Mouse (Mus musculus): Measurements from ENCODE around the gene Myo18b. TPM values are rescaled to one million over a fixed set of nuclear protein-coding genes. Genes with fewer than 3 reads are reported as not detected.
A peak's percentile ranks its signal among the peaks of the same experiment; 100 is the strongest.

The Myo18b gene
- total RNA-seq, 1 experiment = 2.3 TPM

- H3K4me3 ChIP-seq (ENCODE audit: insufficient read depth in 1 of 2, low read depth in 1 of 2, low read length in 2 of 2, poor library complexity in 1 of 2, severe bottlenecking in 1 of 2) = peak overlapping the region in 1 of 2 experiments; percentile 65; a peak in 2 of 4 replicates
- no peak for DNase-seq (ENCODE audit: low read depth, low spot score)
- in situ Hi-C loops (cut with MboI; ENCODE audit: low sequenced_read_pairs in 2 of 2, unreplicated experiment in 2 of 2) = no loop called here
- peaks cover 2 to 31% of the 10 kb centered on the region in 2 experiments; a peak in 1 of 4 replicates for H3K4me1 ChIP-seq (ENCODE audit: control insufficient read depth in 2 of 2, insufficient read depth in 2 of 2, low read length in 2 of 2, poor library complexity in 1 of 2)
- H3K9ac ChIP-seq (ENCODE audit: insufficient read depth, low read depth, low read length, poor library complexity, severe bottlenecking) = peak overlapping the region; percentile 3; the same call in 1 of the 2 replicates
- H3K9me3 ChIP-seq (ENCODE audit: control insufficient read depth, insufficient read depth, low read depth, low read length) = no peaks in the 10 kb centered on the region
- H3K27ac ChIP-seq (ENCODE audit: insufficient read depth, low read depth, low read length, poor library complexity, severe bottlenecking) = no peak overlapping the region
- H3K36me3 ChIP-seq (ENCODE audit: control insufficient read depth, insufficient read depth, low read length, poor library complexity, severe bottlenecking) = no peaks in the 10 kb centered on the region
- TF ChIP-seq ZC3H11A (IDR thresholded peaks at IDR 0.05; ENCODE audit: borderline replicate concordance, low read depth, low read length) = no peak
- TF ChIP-seq MAFK (IDR thresholded peaks at IDR 0.05; ENCODE audit: insufficient read depth, low read depth, low read length) = no peak
- TF ChIP-seq CHD2 (IDR thresholded peaks at IDR 0.05; ENCODE audit: low read depth, low read length) = no peak
- no peak for TF ChIP-seq ZNF384 (IDR thresholded peaks at IDR 0.05; ENCODE audit: low read depth, low read length)
- TF ChIP-seq HCFC1 (IDR thresholded peaks at IDR 0.05; ENCODE audit: borderline replicate concordance, insufficient read depth, low read length) = no peak
Measured at GRCm38 (mm10) chr5:112847985-112848542, 48.1 kb downstream of the Myo18b start.

- H3K9me3 ChIP-seq (ENCODE audit: control insufficient read depth, insufficient read depth, low read depth, low read length) = no peaks in the 10 kb centered on the region
- no peak overlapping the region for H3K4me3 ChIP-seq (ENCODE audit: insufficient read depth in 1 of 2, low read depth in 1 of 2, low read length in 2 of 2, poor library complexity in 1 of 2, severe bottlenecking in 1 of 2)
- no peak for TF ChIP-seq ZC3H11A (IDR thresholded peaks at IDR 0.05; ENCODE audit: borderline replicate concordance, low read depth, low read length)
- TF ChIP-seq MAFK (IDR thresholded peaks at IDR 0.05; ENCODE audit: insufficient read depth, low read depth, low read length) = no peak
- no peak for DNase-seq (ENCODE audit: low read depth, low spot score)
- H3K27ac ChIP-seq (ENCODE audit: insufficient read depth, low read depth, low read length, poor library complexity, severe bottlenecking) = no peak overlapping the region
- H3K9ac ChIP-seq (ENCODE audit: insufficient read depth, low read depth, low read length, poor library complexity, severe bottlenecking) = no peak overlapping the region
- no peaks in the 10 kb centered on the region for H3K36me3 ChIP-seq (ENCODE audit: control insufficient read depth, insufficient read depth, low read length, poor library complexity, severe bottlenecking)
- in situ Hi-C loops (cut with MboI; ENCODE audit: low sequenced_read_pairs in 2 of 2, unreplicated experiment in 2 of 2) = no loop called here
- peaks cover 2 to 24% of the 10 kb centered on the region in 2 experiments; a peak in 1 of 4 replicates for H3K4me1 ChIP-seq (ENCODE audit: control insufficient read depth in 2 of 2, insufficient read depth in 2 of 2, low read length in 2 of 2, poor library complexity in 1 of 2)
Measured at GRCm38 (mm10) chr5:112846146-112846545, 50.0 kb downstream of the Myo18b start.

- no peak for TF ChIP-seq HCFC1 (IDR thresholded peaks at IDR 0.05; ENCODE audit: borderline replicate concordance, insufficient read depth, low read length)
- TF ChIP-seq MAFK (IDR thresholded peaks at IDR 0.05; ENCODE audit: insufficient read depth, low read depth, low read length) = no peak
- no peak for TF ChIP-seq CHD2 (IDR thresholded peaks at IDR 0.05; ENCODE audit: low read depth, low read length)
- TF ChIP-seq ZNF384 (IDR thresholded peaks at IDR 0.05; ENCODE audit: low read depth, low read length) = no peak
- TF ChIP-seq ZC3H11A (IDR thresholded peaks at IDR 0.05; ENCODE audit: borderline replicate concordance, low read depth, low read length) = no peak
- DNase-seq (ENCODE audit: low read depth, low spot score) = no peak
- no peak overlapping the region for H3K4me3 ChIP-seq (ENCODE audit: insufficient read depth in 1 of 2, low read depth in 1 of 2, low read length in 2 of 2, poor library complexity in 1 of 2, severe bottlenecking in 1 of 2)
- H3K9me3 ChIP-seq (ENCODE audit: control insufficient read depth, insufficient read depth, low read depth, low read length) = no peaks in the 10 kb centered on the region
- H3K4me1 ChIP-seq (ENCODE audit: control insufficient read depth in 2 of 2, insufficient read depth in 2 of 2, low read length in 2 of 2, poor library complexity in 1 of 2) = peaks cover 2 to 20% of the 10 kb centered on the region in 2 experiments; a peak in 1 of 4 replicates
- no peak overlapping the region for H3K9ac ChIP-seq (ENCODE audit: insufficient read depth, low read depth, low read length, poor library complexity, severe bottlenecking)
- no peak overlapping the region for H3K27ac ChIP-seq (ENCODE audit: insufficient read depth, low read depth, low read length, poor library complexity, severe bottlenecking)
- H3K36me3 ChIP-seq (ENCODE audit: control insufficient read depth, insufficient read depth, low read length, poor library complexity, severe bottlenecking) = no peaks in the 10 kb centered on the region
- in situ Hi-C loops (cut with MboI; ENCODE audit: low sequenced_read_pairs in 2 of 2, unreplicated experiment in 2 of 2) = no loop called here
Measured at GRCm38 (mm10) chr5:112844460-112844859, 51.7 kb downstream of the Myo18b start.

- Histone ChIP-seq H3K36me3 (ENCODE audit: control insufficient read depth, insufficient read depth, low read length, poor library complexity, severe bottlenecking) (no peaks in the 10 kb centered on the region), H3K9ac (ENCODE audit: insufficient read depth, low read depth, low read length, poor library complexity, severe bottlenecking) (no peak overlapping the region), H3K4me3 (ENCODE audit: insufficient read depth in 1 of 2, low read depth in 1 of 2, low read length in 2 of 2, poor library complexity in 1 of 2, severe bottlenecking in 1 of 2) (no peak overlapping the region), H3K27ac (ENCODE audit: insufficient read depth, low read depth, low read length, poor library complexity, severe bottlenecking) (no peak overlapping the region), H3K4me1 (ENCODE audit: control insufficient read depth in 2 of 2, insufficient read depth in 2 of 2, low read length in 2 of 2, poor library complexity in 1 of 2) (peaks cover 0 to 16% of the 10 kb centered on the region in 2 experiments; a peak in 1 of 4 replicates), H3K9me3 (ENCODE audit: control insufficient read depth, insufficient read depth, low read depth, low read length) (no peaks in the 10 kb centered on the region)
- DNase-seq (ENCODE audit: low read depth, low spot score) = no peak
- TF ChIP-seq ZC3H11A (IDR thresholded peaks at IDR 0.05; ENCODE audit: borderline replicate concordance, low read depth, low read length) (no peak), HCFC1 (IDR thresholded peaks at IDR 0.05; ENCODE audit: borderline replicate concordance, insufficient read depth, low read length) (no peak), CHD2 (IDR thresholded peaks at IDR 0.05; ENCODE audit: low read depth, low read length) (no peak), MAFK (IDR thresholded peaks at IDR 0.05; ENCODE audit: insufficient read depth, low read depth, low read length) (no peak), ZNF384 (IDR thresholded peaks at IDR 0.05; ENCODE audit: low read depth, low read length) (no peak)
- in situ Hi-C loops (cut with MboI; ENCODE audit: low sequenced_read_pairs in 2 of 2, unreplicated experiment in 2 of 2) = no loop called here
Measured at GRCm38 (mm10) chr5:112843676-112844257, 52.4 kb downstream of the Myo18b start.

Data from ES-E14 (cell line).